Mouse (Mus musculus) liver, embryonic 15.5 days (tissue): ENCODE measurements around the gene Tpx2. TPM values are rescaled to one million over a fixed set of nuclear protein-coding genes. Genes with fewer than 3 reads are reported as not detected.

Source experiments
- ATAC-seq: fragments of 200-750 bp; cut with Nextera tagmentation; 2 replicates; pipeline ENCODE4 v1.8.0; 2017; ENCODE audit warnings: moderate number of reproducible peaks, mild to moderate bottlenecking, moderate library complexity; ENCODE audit not compliant: insufficient read depth
- H3K27ac ChIP-seq: fragments of 300-500 bp; sonication (generic); replicated peaks from 2 replicates; pipeline ENCODE4 v1.5.1; 2015; ENCODE audit warnings: mild to moderate bottlenecking, inconsistent platforms
- H3K27me3 ChIP-seq: fragments of 300-500 bp; sonication (generic); 2 replicates; pipeline ENCODE4 v1.6.1; 2015; ENCODE audit warnings: mild to moderate bottlenecking, inconsistent platforms
- H3K36me3 ChIP-seq: fragments of 300-500 bp; sonication (generic); replicated peaks from 2 replicates; pipeline ENCODE4 v1.6.1; 2015; ENCODE audit warnings: moderate library complexity, mild to moderate bottlenecking, inconsistent platforms
- H3K4me1 ChIP-seq: fragments of 300-500 bp; sonication (generic); replicated peaks from 2 replicates; pipeline ENCODE4 v1.6.1; 2015; ENCODE audit warnings: inconsistent platforms
- H3K4me2 ChIP-seq: fragments of 300-500 bp; sonication (generic); 2 replicates; pipeline ENCODE4 v1.6.1; 2015; ENCODE audit warnings: moderate library complexity, mild to moderate bottlenecking, inconsistent platforms
- H3K4me3 ChIP-seq: fragments of 300-500 bp; sonication (generic); replicated peaks from 2 replicates; pipeline ENCODE4 v1.5.1; 2015; ENCODE audit warnings: mild to moderate bottlenecking, inconsistent platforms
- H3K9ac ChIP-seq: fragments of 300-500 bp; sonication (generic); 2 replicates; pipeline ENCODE4 v1.6.1; 2015; ENCODE audit warnings: moderate library complexity, mild to moderate bottlenecking, inconsistent platforms
- H3K9me3 ChIP-seq: fragments of 300-500 bp; sonication (generic); replicated peaks from 2 replicates; pipeline ENCODE4 v1.6.1; 2016; ENCODE audit warnings: inconsistent platforms
- WGBS: fragments of 180-500 bp; shearing (Covaris S2); methylation state at CpG from one replicate; pipeline ENCODE4 v1.1.7; 2015; ENCODE audit warnings: mixed read lengths; ENCODE audit not compliant: insufficient replicate concordance; 5-methylcytosine and 5-hydroxymethylcytosine counted together
- polyA plus RNA-seq: library from polyadenylated mRNA; unstranded; fragments of >200 nt; fragmentation: Nextera tagmentation; extraction: Ambion mirVana; gene quantifications from 2 replicates; pipeline ENCODE4 v1.2.1, GENCODE M21; 2015

Gene Tpx2
- polyA plus RNA-seq, 1 experiment from 2014 or later = 59.4 TPM

DNA sequence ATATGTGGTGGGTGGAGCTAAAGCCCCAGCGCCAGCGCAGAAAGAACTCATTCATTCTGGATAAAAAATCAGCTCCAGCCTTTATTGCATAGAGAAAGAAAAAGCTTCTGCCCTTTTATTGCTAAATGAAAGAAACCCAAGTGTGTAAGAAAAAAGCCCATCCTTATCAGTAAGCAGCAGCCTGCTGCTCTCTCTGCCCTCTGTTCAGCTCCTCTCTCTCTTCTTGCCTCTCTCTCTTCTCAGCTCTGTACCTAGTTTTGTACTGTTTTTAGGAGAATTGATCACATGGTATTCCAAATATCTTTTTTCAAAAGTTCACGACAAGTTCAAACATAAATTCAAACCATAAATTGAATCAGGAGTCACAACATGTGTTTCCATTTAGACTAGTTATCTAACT, 30.5 kb downstream of the Tpx2 start:
- WGBS = 68% methylated on average over 3 of the region's 3 CpGs
- no peaks in the 10 kb centered on the region for H3K27me3 ChIP-seq
- peaks cover 3% of the 10 kb centered on the region; the same call in 1 of the 2 replicates for H3K4me1 ChIP-seq
- H3K9ac ChIP-seq = no peak overlapping the region
- no peak overlapping the region for H3K27ac ChIP-seq
- H3K4me2 ChIP-seq = no peak overlapping the region
- H3K36me3 ChIP-seq = peaks cover 96% of the 10 kb centered on the region
- no peak for ATAC-seq
- H3K9me3 ChIP-seq = no peaks in the 10 kb centered on the region
- H3K4me3 ChIP-seq = no peak overlapping the region

- Histone ChIP-seq H3K4me2 (no peak overlapping the region), H3K9me3 (no peaks in the 10 kb centered on the region), H3K4me3 (no peak overlapping the region), H3K27ac (no peak overlapping the region), H3K9ac (no peak overlapping the region), H3K36me3 (peaks cover 96% of the 10 kb centered on the region), H3K27me3 (no peaks in the 10 kb centered on the region), H3K4me1 (peaks cover 3% of the 10 kb centered on the region; the same call in 1 of the 2 replicates)
- ATAC-seq = no peak
- WGBS = 88% methylated on average over 13 of the region's 13 CpGs
Observed at GRCm38 (mm10) chr2:152880898-152881297, 33.1 kb downstream of the Tpx2 start.

GRCm38 (mm10) chr2:152884101-152884645, 36.4 kb downstream of the Tpx2 start:
- Histone ChIP-seq H3K9ac (no peak overlapping the region), H3K27me3 (no peaks in the 10 kb centered on the region), H3K9me3 (no peaks in the 10 kb centered on the region), H3K4me3 (no peak overlapping the region), H3K27ac (no peak overlapping the region), H3K4me2 (no peak overlapping the region), H3K36me3 (peaks cover 98% of the 10 kb centered on the region), H3K4me1 (no peaks in the 10 kb centered on the region)
- no peak for ATAC-seq
- WGBS = 90% methylated on average over 6 of the region's 6 CpGs

DNA sequence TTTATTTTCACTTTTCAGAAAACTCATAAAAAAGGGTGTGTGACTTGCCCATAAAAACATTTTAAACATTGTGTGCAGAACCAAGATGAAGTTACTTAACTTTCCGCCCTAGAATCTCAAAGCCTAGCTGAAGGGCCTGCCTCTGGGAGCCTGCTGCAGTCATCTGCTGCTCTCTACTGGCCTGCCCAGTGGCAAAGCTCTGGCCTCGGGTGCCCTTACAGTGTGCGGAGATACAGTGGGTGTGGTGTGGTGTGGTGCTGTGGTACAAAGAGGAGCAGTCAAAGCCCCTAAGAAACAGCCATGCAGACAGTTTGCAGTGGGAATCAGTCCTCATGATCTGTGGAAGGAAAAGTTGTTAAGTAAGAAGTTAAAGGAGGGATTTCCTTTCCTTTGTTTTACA, 39.5 kb downstream of the Tpx2 start:
- no peak overlapping the region for H3K9ac ChIP-seq
- no peaks in the 10 kb centered on the region for H3K27me3 ChIP-seq
- 84% methylated on average over 3 of the region's 3 CpGs for WGBS
- no peak overlapping the region for H3K4me3 ChIP-seq
- peaks cover 97% of the 10 kb centered on the region for H3K36me3 ChIP-seq
- no peak overlapping the region for H3K4me2 ChIP-seq
- no peak overlapping the region for H3K27ac ChIP-seq
- H3K4me1 ChIP-seq = no peaks in the 10 kb centered on the region
- ATAC-seq = no peak
- H3K9me3 ChIP-seq = no peaks in the 10 kb centered on the region

DNA sequence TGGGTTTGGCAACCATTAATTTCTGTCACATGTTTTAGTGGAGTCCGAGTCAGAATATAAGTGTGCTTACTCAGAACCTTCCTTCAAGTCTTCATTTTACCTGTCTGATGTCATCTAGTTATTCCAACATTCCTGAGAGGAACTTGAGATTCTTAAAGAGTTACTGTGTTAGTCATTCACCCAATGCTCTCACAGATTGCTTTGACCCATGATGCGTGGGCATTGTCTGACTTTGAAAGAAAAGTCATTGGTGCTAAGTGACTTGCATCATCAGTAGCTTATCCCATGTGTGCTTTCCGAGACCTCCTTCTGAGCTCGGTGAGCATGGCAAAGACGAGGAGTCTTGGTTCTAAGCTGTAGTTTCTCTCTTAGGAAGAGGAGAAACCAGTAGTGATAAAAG, 41.0 kb downstream of the Tpx2 start:
- 89% methylated on average over 5 of the region's 5 CpGs for WGBS
- no peak overlapping the region for H3K4me2 ChIP-seq
- H3K4me1 ChIP-seq = no peaks in the 10 kb centered on the region
- no peak overlapping the region for H3K4me3 ChIP-seq
- H3K27me3 ChIP-seq = no peaks in the 10 kb centered on the region
- H3K9ac ChIP-seq = no peak overlapping the region
- peaks cover 98% of the 10 kb centered on the region for H3K36me3 ChIP-seq
- no peak for ATAC-seq
- H3K9me3 ChIP-seq = no peaks in the 10 kb centered on the region
- H3K27ac ChIP-seq = no peak overlapping the region

- Histone ChIP-seq H3K4me3 (no peak overlapping the region), H3K4me1 (no peaks in the 10 kb centered on the region), H3K9me3 (no peaks in the 10 kb centered on the region), H3K36me3 (peaks cover 63% of the 10 kb centered on the region), H3K27me3 (no peaks in the 10 kb centered on the region), H3K27ac (no peak overlapping the region), H3K4me2 (no peak overlapping the region), H3K9ac (no peak overlapping the region)
- ATAC-seq = no peak
- 86% methylated on average over 9 of the region's 9 CpGs for WGBS
Observed at GRCm38 (mm10) chr2:152895834-152896233, 48.1 kb downstream of the Tpx2 start.

GRCm38 (mm10) chr2:152896926-152897325, 49.2 kb downstream of the Tpx2 start:
- Histone ChIP-seq H3K27me3 (no peaks in the 10 kb centered on the region), H3K36me3 (peaks cover 52% of the 10 kb centered on the region), H3K4me1 (no peaks in the 10 kb centered on the region), H3K9me3 (no peaks in the 10 kb centered on the region), H3K4me3 (no peak overlapping the region), H3K27ac (no peak overlapping the region), H3K4me2 (no peak overlapping the region), H3K9ac (no peak overlapping the region)
- 83% methylated on average over 3 of the region's 3 CpGs for WGBS
- no peak for ATAC-seq

DNA sequence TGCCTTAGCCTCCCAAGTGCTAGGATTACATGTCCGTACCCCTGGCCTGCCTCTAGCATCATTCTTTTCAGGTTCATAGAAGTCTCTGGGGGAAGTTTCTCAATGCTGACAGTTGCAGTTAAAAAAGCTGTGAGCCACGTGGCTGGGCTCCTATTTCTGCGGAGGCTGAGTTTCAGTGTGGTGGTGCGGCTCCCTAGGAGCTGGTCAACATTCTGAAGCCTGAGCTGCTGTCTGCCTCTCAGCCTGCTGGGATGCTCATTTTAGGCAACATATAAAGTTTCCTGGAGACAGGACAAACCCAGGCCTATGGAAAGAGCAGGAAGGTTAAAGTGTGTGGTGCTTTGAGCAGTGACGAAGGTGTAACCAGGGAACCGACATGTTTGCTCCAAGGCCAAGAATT, 51.2 kb downstream of the Tpx2 start:
- Histone ChIP-seq H3K27me3 (0 out of 2 replicates have a peak, but pooled peaks cover 3% of the 10 kb centered on the region), H3K9ac (no peak overlapping the region), H3K4me1 (no peaks in the 10 kb centered on the region), H3K36me3 (peaks cover 31% of the 10 kb centered on the region), H3K4me3 (no peak overlapping the region), H3K4me2 (no peak overlapping the region), H3K27ac (no peak overlapping the region), H3K9me3 (no peaks in the 10 kb centered on the region)
- 80% methylated on average over 6 of the region's 6 CpGs for whole genome bisulfite sequencing
- no peak for ATAC-seq

DNA sequence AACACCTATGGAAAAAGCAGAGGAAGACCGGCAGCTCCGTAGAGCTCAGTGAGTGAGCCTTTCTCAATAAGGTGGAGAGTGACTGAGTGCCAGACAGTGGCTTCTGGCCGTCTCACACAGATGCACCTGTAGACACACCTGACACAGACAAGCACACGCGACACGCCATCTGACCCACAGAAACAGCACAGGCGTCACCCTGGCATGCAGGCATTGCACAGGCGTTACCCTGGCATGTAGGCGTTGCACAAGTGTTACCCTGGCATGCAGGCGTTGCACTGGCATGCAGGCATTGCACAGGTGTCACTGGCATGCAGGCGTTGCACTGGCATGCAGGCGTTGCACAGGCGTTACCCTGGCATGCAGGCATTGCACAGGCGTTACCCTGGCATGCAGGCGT, 53.5 kb downstream of the Tpx2 start:
- H3K9me3 ChIP-seq = no peaks in the 10 kb centered on the region
- peaks cover 8% of the 10 kb centered on the region for H3K36me3 ChIP-seq
- no peak for ATAC-seq
- no peak overlapping the region for H3K4me2 ChIP-seq
- no peak overlapping the region for H3K4me3 ChIP-seq
- no peaks in the 10 kb centered on the region for H3K4me1 ChIP-seq
- WGBS = 76% methylated on average over 15 of the region's 15 CpGs
- 0 out of 2 replicates have a peak, but pooled peaks cover 3% of the 10 kb centered on the region for H3K27me3 ChIP-seq
- H3K9ac ChIP-seq = no peak overlapping the region
- no peak overlapping the region for H3K27ac ChIP-seq

DNA sequence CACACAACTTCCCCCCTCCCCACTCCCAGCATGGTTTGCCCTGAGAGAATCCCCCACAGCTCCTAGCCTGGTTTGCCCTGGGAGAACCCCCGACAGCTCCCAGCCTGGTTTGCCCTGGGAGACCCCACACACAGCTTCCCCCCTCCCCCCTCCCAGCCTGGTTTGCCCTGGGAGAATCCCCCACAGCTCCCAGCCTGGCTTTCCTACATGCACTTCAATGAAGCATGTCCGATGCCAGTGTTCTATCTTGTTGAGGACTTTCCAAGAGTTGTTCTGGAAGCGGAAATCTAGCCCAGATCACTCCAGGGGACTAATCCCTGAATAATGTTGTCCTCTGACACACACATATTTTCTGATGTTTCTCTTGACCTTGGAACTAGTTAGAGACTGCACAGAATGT, 54.9 kb downstream of the Tpx2 start:
- H3K27ac ChIP-seq = no peak overlapping the region

GRCm38 (mm10) chr2:152903586-152903985, 55.8 kb downstream of the Tpx2 start:
- WGBS = 51% methylated on average over 4 of the region's 4 CpGs
- H3K9me3 ChIP-seq = no peaks in the 10 kb centered on the region

More for the DNA sequence above, 54.9 kb downstream of the Tpx2 start:
- no peak for ATAC-seq
- Histone ChIP-seq H3K4me2 (no peak overlapping the region), H3K4me3 (no peak overlapping the region), H3K9ac (no peak overlapping the region), H3K4me1 (no peaks in the 10 kb centered on the region), H3K27me3 (0 out of 2 replicates have a peak, but pooled peaks cover 3% of the 10 kb centered on the region), H3K36me3 (peaks cover 4% of the 10 kb centered on the region; the same call in 1 of the 2 replicates), H3K9me3 (no peaks in the 10 kb centered on the region)
- 66% methylated on average over 3 of the region's 3 CpGs for WGBS

DNA sequence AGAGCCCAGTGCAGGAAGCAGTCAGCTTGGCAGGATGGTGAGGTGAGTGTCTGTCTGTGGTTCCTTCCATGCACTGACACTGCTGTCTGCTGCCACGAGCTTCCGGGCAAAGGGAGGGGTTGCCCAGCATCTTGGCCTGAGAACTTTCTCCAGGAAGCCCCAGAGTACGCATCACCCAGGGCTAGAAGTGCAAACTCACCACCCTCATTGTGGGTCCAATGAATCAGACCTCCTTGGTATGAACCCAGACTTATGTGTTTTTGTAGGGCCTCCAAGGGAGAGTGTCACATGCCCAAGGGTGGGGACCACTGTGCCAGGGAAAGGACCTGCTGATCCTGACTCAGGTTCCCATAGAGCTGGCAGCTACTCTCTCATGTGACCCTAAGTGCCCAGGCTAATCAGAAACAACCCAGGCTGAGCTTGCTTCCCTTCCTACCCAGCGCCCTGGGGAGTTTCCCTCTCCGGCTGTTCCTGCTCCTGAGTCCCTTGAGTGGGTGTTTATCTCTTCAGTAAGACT, 56.4 kb downstream of the Tpx2 start:
- 33% methylated on average over 5 of the region's 5 CpGs for WGBS
- Histone ChIP-seq H3K27ac (no peak overlapping the region), H3K36me3 (no peaks in the 10 kb centered on the region), H3K9me3 (no peaks in the 10 kb centered on the region), H3K27me3 (0 out of 2 replicates have a peak, but pooled peaks cover 3% of the 10 kb centered on the region), H3K9ac (no peak overlapping the region), H3K4me2 (no peak overlapping the region), H3K4me1 (no peaks in the 10 kb centered on the region), H3K4me3 (no peak overlapping the region)
- ATAC-seq = no peak

More at GRCm38 (mm10) chr2:152903586-152903985, 55.8 kb downstream of the Tpx2 start:
- peaks cover 4% of the 10 kb centered on the region; the same call in 1 of the 2 replicates for H3K36me3 ChIP-seq
- H3K27ac ChIP-seq = no peak overlapping the region
- no peaks in the 10 kb centered on the region for H3K4me1 ChIP-seq
- H3K27me3 ChIP-seq = 0 out of 2 replicates have a peak, but pooled peaks cover 3% of the 10 kb centered on the region
- H3K4me2 ChIP-seq = no peak overlapping the region
- no peak overlapping the region for H3K9ac ChIP-seq
- ATAC-seq = no peak
- H3K4me3 ChIP-seq = no peak overlapping the region
